Mouse (Mus musculus) small intestine, adult 2 months (tissue): ENCODE data around the gene Fzr1.

ENCODE experiments used
- CTCF ChIP-seq: fragments of 200-500 bp; IDR thresholded peaks from 2 replicates; pipeline ENCODE4 v1.5.1; 2012; ENCODE audit warnings: low read depth, mild to moderate bottlenecking, control low read depth, inconsistent platforms, low read length, moderate library complexity, mixed read lengths; ENCODE audit not compliant: insufficient replicate concordance, insufficient read length; ENCODE audit errors: extremely low read depth
- POLR2A ChIP-seq: fragments of 200-500 bp; IDR thresholded peaks from 2 replicates; pipeline ENCODE4 v1.6.1; 2012; ENCODE audit warnings: low read depth, mild to moderate bottlenecking, control low read depth, inconsistent platforms, low read length, moderate library complexity

- TF ChIP-seq CTCF (no peak), POLR2A (no peak)
Measured at GRCm38 (mm10) chr10:81334324-81334723, 44.0 kb downstream of the Fzr1 start.
